Mouse (Mus musculus): Measurements from ENCODE around the gene Anapc5.

Anapc5 gene

GRCm38 (mm10) chr5:122820777-122821523 lies at the start of gene Anapc5:
Anapc5 (minus strand) TSS chr5:122821339.
- 0 out of 2 replicates have a peak, but pooled peaks have one; percentile 49 for TF ChIP-seq GATA4 (IDR thresholded peaks at IDR 0.05; ENCODE audit: insufficient replicate concordance, low read length)

DNA sequence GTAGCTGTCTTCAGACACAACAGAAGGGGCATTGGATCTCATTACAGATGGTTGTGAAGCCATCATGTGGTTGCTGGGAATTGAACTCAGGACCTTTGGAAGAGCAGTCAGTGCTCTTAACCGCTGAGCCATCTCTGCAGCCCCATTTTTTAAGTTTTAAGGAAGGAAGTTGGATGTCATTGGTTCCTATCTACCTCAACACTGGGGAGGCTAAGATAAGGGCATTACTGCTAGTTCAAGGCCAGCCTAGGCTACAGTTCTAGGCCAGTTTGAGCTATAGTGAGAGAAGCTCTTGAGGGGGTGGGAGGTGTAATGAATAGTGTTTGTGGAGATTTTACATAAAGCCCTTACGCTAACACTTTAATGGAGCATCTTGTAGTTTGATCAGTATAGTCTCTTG lies 41.9 kb upstream of the Anapc5 start:
- no peak for TF ChIP-seq GATA4 (IDR thresholded peaks at IDR 0.05; ENCODE audit: insufficient replicate concordance, low read length)

DNA sequence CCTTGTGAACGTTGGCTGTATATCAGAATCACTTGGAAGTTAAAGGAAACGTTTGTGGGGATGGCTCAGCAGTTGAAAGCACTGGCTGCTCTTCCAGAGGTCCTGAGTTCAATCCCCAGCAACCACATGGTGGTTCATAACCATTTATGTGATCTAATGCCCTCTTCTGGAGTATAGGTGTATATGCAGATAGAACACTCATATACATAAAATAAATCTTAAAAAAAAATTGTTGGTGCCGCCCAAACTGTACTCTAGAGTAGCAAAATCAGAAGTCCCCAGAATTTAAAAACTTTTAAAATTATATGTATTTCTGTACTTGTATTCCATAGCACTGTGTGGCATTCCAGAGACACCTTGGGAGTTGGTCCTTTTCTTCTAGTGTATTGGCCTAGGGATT lies 34.7 kb upstream of the Anapc5 start:
- TF ChIP-seq GATA4 (IDR thresholded peaks at IDR 0.05; ENCODE audit: insufficient replicate concordance, low read length): no peak

DNA sequence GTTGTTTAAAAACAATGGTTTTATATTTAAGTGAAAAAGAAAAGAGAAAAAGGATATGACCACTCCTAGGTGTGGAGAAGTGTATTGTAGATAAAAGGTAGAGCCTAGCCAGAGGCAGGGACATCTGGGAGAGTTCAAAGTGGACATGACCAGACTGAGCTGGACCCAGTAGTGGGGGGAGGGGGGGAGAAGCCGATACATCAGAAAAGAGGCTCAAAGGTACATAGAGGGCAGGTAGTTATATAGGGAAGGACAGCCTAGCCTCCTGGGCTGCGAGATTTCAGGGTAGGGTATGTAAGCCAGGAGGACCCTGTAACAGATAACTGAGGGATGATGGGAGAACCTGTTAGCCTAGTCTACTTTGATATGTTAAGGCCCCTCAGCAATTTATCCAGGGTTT lies 31.5 kb upstream of the Anapc5 start:
- TF ChIP-seq GATA4 (IDR thresholded peaks at IDR 0.05; ENCODE audit: insufficient replicate concordance, low read length): no peak

DNA sequence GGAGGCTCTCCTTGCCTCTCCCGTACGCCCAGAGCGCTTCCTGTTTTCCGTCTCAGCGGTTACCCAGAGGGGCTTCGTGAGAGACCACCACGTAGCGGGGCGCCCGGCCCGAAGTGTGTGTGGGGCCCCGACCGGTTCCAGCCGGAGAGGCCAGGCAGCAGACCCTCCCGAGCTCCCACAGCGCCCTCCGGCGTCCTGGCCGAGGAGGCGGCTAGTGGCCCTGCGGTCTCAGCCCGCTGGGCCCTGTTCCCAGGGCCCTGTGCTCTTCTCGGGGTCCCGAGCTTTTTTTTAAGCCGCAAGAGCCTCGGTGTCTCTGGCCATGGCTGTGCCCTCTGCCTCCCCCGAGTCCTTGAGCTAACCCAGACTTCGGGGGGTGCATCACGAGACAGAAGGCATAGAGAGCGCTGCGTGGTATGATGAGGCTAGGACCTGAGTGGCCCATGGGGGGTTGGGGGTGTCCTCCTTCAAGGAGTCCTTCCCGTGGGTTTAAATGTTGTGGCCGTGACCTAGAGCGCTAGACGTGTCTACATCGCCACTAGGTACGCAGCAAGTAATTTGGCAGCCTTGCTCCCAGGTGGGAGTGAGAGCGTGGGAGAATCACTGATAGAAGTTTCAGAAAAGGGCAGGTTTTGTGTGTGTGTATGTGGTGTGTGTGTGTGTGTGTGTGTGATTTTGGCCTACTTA lies 29.3 kb upstream of the Anapc5 start:
- TF ChIP-seq GATA4 (IDR thresholded peaks at IDR 0.05; ENCODE audit: insufficient replicate concordance, low read length): no peak

- no peak for TF ChIP-seq GATA4 (IDR thresholded peaks at IDR 0.05; ENCODE audit: insufficient replicate concordance, low read length)
Observed at GRCm38 (mm10) chr5:122849521-122850318, 28.6 kb upstream of the Anapc5 start, which contains the start of gene Rnf34. Rnf34 (plus strand) TSS chr5:122850048.

DNA sequence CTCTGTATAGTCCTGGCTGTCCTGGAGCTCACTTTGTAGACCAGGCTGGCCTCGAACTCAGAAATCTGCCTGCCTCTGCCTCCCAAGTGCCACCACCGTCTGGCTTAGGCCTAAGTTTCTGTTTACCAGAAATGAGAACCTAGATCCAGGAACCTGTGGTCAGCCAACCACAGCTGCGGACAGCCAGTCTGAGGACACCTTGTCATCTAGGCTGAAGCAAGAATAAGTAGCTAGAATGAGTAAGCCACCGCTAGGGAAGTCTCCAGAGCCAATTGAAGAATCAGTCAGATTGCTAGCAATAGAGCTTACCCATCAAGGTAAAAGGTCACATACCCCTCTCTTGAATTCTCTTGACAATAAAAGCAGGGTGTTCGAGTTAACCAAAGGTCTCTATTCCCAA lies 22.7 kb upstream of the Anapc5 start:
- TF ChIP-seq GATA4 (IDR thresholded peaks at IDR 0.05; ENCODE audit: insufficient replicate concordance, low read length): no peak

DNA sequence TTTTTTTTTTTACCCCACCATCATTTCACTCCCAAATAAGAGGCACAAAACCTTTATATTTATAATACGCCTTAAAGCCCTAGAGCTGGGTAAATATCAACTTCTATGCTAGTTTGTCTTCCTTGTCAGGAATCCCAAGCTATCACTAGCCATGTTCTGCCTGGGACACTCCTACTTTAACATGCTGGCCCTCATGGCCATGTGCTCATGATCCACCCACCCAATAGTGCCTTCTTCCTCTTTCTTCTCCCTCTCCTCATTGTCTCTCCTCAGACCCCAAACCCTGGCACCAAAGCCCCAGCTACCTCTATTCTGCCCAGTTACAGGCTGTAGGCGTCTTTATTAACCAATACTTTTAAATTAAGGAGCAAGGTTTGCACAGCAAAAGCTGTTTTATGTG lies 20.0 kb upstream of the Anapc5 start:
- TF ChIP-seq GATA4 (IDR thresholded peaks at IDR 0.05; ENCODE audit: insufficient replicate concordance, low read length): no peak

GRCm38 (mm10) chr5:122832996-122833395 lies 11.9 kb upstream of the Anapc5 start:
- no peak for TF ChIP-seq GATA4 (IDR thresholded peaks at IDR 0.05; ENCODE audit: insufficient replicate concordance, low read length)

GRCm38 (mm10) chr5:122832536-122832935 lies 11.4 kb upstream of the Anapc5 start:
- no peak for TF ChIP-seq GATA4 (IDR thresholded peaks at IDR 0.05; ENCODE audit: insufficient replicate concordance, low read length)

DNA sequence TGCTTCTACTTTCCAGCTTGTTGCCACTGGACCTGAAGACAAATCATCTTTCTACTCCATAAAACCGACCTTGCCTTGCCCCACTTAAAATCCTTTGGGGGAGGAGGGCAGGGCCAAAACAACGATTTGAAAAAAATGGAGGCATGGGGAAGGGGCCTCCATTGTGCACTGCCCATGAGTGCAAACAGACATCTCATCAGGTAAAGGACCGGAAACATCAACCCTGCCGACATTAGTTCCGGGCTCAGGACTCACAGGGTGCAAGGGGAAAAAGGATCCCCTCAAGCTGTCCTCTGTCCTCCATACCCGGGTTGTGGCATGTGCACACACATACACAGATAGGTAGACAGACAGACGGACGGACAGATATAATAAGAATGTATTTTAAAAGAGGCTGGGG lies 4.0 kb upstream of the Anapc5 start:
- no peak for TF ChIP-seq GATA4 (IDR thresholded peaks at IDR 0.05; ENCODE audit: insufficient replicate concordance, low read length)

GRCm38 (mm10) chr5:122824450-122824849 lies 3.3 kb upstream of the Anapc5 start:
- no peak for TF ChIP-seq GATA4 (IDR thresholded peaks at IDR 0.05; ENCODE audit: insufficient replicate concordance, low read length)

- no peak for TF ChIP-seq GATA4 (IDR thresholded peaks at IDR 0.05; ENCODE audit: insufficient replicate concordance, low read length)
Observed at GRCm38 (mm10) chr5:122823976-122824375, 2.8 kb upstream of the Anapc5 start.

DNA sequence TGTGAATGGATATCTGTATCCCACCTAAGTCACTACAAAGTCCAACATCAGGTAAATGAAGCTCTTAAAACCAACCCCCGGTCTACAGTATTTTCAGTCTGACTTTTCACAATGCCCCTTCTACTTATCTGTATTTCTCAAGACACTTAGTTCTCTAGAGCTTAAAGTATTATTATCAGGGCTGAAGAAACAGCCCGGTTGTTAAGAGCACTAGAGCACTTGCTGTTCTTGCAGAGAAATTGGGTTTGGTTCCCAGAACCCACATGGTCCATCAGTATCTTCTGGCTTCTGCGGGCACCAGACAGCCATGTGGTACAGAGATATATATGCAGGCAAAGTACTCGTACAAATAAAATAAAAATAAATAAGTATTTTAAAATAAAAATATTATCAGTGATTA lies 1.3 kb upstream of the Anapc5 start:
- TF ChIP-seq GATA4 (IDR thresholded peaks at IDR 0.05; ENCODE audit: insufficient replicate concordance, low read length): no peak

DNA sequence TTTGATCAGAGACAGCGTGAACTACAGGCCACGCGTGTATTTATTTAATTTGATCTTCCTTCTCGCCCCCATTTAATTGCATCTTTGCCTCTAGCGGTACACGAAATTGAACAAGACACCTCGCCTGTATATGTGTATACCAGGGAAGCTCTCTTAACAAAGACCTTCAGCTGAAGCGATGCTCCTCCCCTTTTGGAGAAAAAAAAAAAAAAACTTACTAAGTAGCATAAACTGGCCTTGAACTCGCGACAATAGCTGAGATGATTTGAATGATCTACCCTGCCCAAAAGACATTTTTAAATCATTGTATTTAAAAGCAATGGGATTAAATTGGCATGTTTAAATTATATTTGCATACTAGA lies 366 bp upstream of the Anapc5 start:
- no peak for TF ChIP-seq GATA4 (IDR thresholded peaks at IDR 0.05; ENCODE audit: insufficient replicate concordance, low read length)

GRCm38 (mm10) chr5:122812699-122813098 lies 8.4 kb downstream of the Anapc5 start:
- no peak for TF ChIP-seq GATA4 (IDR thresholded peaks at IDR 0.05; ENCODE audit: insufficient replicate concordance, low read length)

Data from liver, adult (tissue).